Mouse (Mus musculus) cerebellum, adult 2 months (tissue): ENCODE measurements at regions not wholly inside any gene's neighbourhood (a gene's known extent, or its start where the extent isn't known, plus 50 kb on each side); places are given as distances from the start of the nearest gene placed in this dataset.

Source experiments
- DNase-seq, 2 experiments: peaks; one replicate each; pipeline ENCODE4 v3.0.0; 2021
- H3K27ac ChIP-seq: fragments of 200-500 bp; 2 replicates; pipeline ENCODE4 v1.5.1; 2012; ENCODE audit warnings: low read length, control low read depth, inconsistent platforms; ENCODE audit not compliant: insufficient read depth
- H3K27me3 ChIP-seq: fragments of 200-500 bp; 2 replicates; pipeline ENCODE4 v1.6.1; 2012; ENCODE audit warnings: inconsistent platforms, mild to moderate bottlenecking, low read length, moderate library complexity; ENCODE audit not compliant: control insufficient read depth, insufficient read depth
- H3K4me1 ChIP-seq: fragments of 200-500 bp; 2 replicates; pipeline ENCODE4 v1.6.1; 2011; ENCODE audit warnings: low read length; ENCODE audit not compliant: control insufficient read depth, insufficient read depth
- H3K4me3 ChIP-seq: fragments of 200-500 bp; replicated peaks from 2 replicates; pipeline ENCODE3; 2011; ENCODE audit warnings: mild to moderate bottlenecking, low read depth, low read length, control low read depth; ENCODE audit not compliant: insufficient read depth
- CTCF ChIP-seq: fragments of 200-500 bp; IDR thresholded peaks from 2 replicates; pipeline ENCODE4 v1.5.1; 2011; ENCODE audit warnings: low read depth, mild to moderate bottlenecking, control low read depth, low read length, moderate library complexity, borderline replicate concordance; ENCODE audit not compliant: insufficient read depth
- POLR2A ChIP-seq: fragments of 200-500 bp; IDR thresholded peaks from 2 replicates; pipeline ENCODE4 v1.6.1; 2011; ENCODE audit warnings: low read length, control low read depth, borderline replicate concordance; ENCODE audit not compliant: insufficient read depth
- WGBS: fragments of 180-500 bp; shearing (Covaris S2); methylation state at CpG from one replicate; pipeline ENCODE4 v1.1.7; 2018; 5-methylcytosine and 5-hydroxymethylcytosine counted together

- no peak overlapping the region for H3K27ac ChIP-seq
- no peaks in the 10 kb centered on the region for H3K4me1 ChIP-seq
- no peak overlapping the region for H3K4me3 ChIP-seq
- no peaks in the 10 kb centered on the region for H3K27me3 ChIP-seq
- TF ChIP-seq CTCF (no peak), POLR2A (no peak)
- no peak for DNase-seq
- WGBS, result 83% methylated on average over 5 of the region's 5 CpGs
Measured at GRCm38 (mm10) chr4:88998286-88998685, 118.3 kb upstream of the Ifne start.

- Histone ChIP-seq H3K4me3 (no peak overlapping the region), H3K27me3 (no peaks in the 10 kb centered on the region), H3K4me1 (no peaks in the 10 kb centered on the region), H3K27ac (no peak overlapping the region)
- DNase-seq, result no peak
- TF ChIP-seq POLR2A, result no peak
- no peak for TF ChIP-seq CTCF
- WGBS, result 82% methylated on average over 5 of the region's 5 CpGs
Measured at GRCm38 (mm10) chr4:88995129-88995919, 115.3 kb upstream of the Ifne start.

GRCm38 (mm10) chr4:88994486-88994885 lies 114.5 kb upstream of the Ifne start:
- Histone ChIP-seq H3K27me3 (no peaks in the 10 kb centered on the region), H3K4me1 (no peaks in the 10 kb centered on the region), H3K4me3 (no peak overlapping the region), H3K27ac (no peak overlapping the region)
- TF ChIP-seq CTCF (no peak), POLR2A (no peak)
- WGBS, result 67% methylated on average over 4 of the region's 4 CpGs
- DNase-seq, result no peak

- no peaks in the 10 kb centered on the region for H3K27me3 ChIP-seq
- no peak overlapping the region for H3K27ac ChIP-seq
- no peak for DNase-seq
- no peaks in the 10 kb centered on the region for H3K4me1 ChIP-seq
- H3K4me3 ChIP-seq, result no peak overlapping the region
- TF ChIP-seq CTCF, result no peak
- no peak for TF ChIP-seq POLR2A
- WGBS, result 90% methylated on average over 2 of the region's 2 CpGs
Measured at GRCm38 (mm10) chr4:88992498-88992897, 112.5 kb upstream of the Ifne start.

GRCm38 (mm10) chr4:88988363-88988762 lies 108.4 kb upstream of the Ifne start:
- H3K4me3 ChIP-seq, result no peak overlapping the region
- DNase-seq, result no peak
- TF ChIP-seq POLR2A (no peak), CTCF (no peak)
- no peaks in the 10 kb centered on the region for H3K4me1 ChIP-seq
- H3K27ac ChIP-seq, result no peak overlapping the region
- WGBS, result 77% methylated on average over 4 of the region's 4 CpGs
- no peaks in the 10 kb centered on the region for H3K27me3 ChIP-seq

GRCm38 (mm10) chr4:88987103-88987502 lies 107.1 kb upstream of the Ifne start:
- WGBS, result 51% methylated on average over 1 of the region's 1 CpGs
- H3K4me3 ChIP-seq, result no peak overlapping the region
- no peaks in the 10 kb centered on the region for H3K27me3 ChIP-seq
- H3K4me1 ChIP-seq, result no peaks in the 10 kb centered on the region
- H3K27ac ChIP-seq, result no peak overlapping the region
- no peak for DNase-seq
- TF ChIP-seq POLR2A (no peak), CTCF (no peak)

GRCm38 (mm10) chr4:88982457-88982856 lies 102.5 kb upstream of the Ifne start:
- 87% methylated on average over 3 of the region's 3 CpGs for WGBS
- Histone ChIP-seq H3K4me1 (no peaks in the 10 kb centered on the region), H3K27ac (no peak overlapping the region), H3K4me3 (no peak overlapping the region), H3K27me3 (no peaks in the 10 kb centered on the region)
- TF ChIP-seq CTCF, result no peak
- no peak for TF ChIP-seq POLR2A
- no peak for DNase-seq
